Mouse (Mus musculus) lung, postnatal 0 days (tissue): ENCODE measurements around the gene Bpifb9b.

Experiments
- CTCF ChIP-seq: IDR thresholded peaks from 2 replicates; pipeline ENCODE4 v1.5.1; 2016; ENCODE audit warnings: antibody characterized with exemption, mild to moderate bottlenecking
- EP300 ChIP-seq: IDR thresholded peaks from 2 replicates; pipeline ENCODE4 v1.6.1; 2016; ENCODE audit warnings: antibody characterized with exemption, mild to moderate bottlenecking, control low read depth

- TF ChIP-seq CTCF (peak; percentile 92), EP300 (no peak)
Measured at GRCm38 (mm10) chr2:154300496-154300895, 6.5 kb upstream of the Bpifb9b start.
